Mouse (Mus musculus) midbrain, embryonic 11.5 days (tissue): ENCODE measurements around the gene Idh3b. TPM values are rescaled to one million over a fixed set of nuclear protein-coding genes. Genes with fewer than 3 reads are reported as not detected.

Experiments
- ATAC-seq: fragments of 200-750 bp; cut with Nextera tagmentation; 2 replicates; pipeline ENCODE4 v1.8.0; 2017; ENCODE audit warnings: moderate TSS enrichment, moderate library complexity; ENCODE audit not compliant: low FRiP score
- DNase-seq: peaks from one replicate; pipeline ENCODE4 v3.0.0; 2015; ENCODE audit warnings: low spot score; ENCODE audit errors: missing footprints
- H3K27ac ChIP-seq: fragments of 300-500 bp; sonication (generic); 2 replicates; pipeline ENCODE4 v1.5.1; 2014; ENCODE audit warnings: low read depth, low read length
- H3K27me3 ChIP-seq: fragments of 300-500 bp; sonication (generic); 2 replicates; pipeline ENCODE4 v1.6.1; 2014; ENCODE audit warnings: mild to moderate bottlenecking, low read length, moderate library complexity, mixed read lengths; ENCODE audit not compliant: control insufficient read depth, insufficient read depth
- H3K36me3 ChIP-seq: fragments of 300-500 bp; sonication (generic); 2 replicates; pipeline ENCODE4 v1.6.1; 2014; ENCODE audit warnings: mild to moderate bottlenecking, low read length, moderate library complexity, mixed read lengths; ENCODE audit not compliant: control insufficient read depth, insufficient read depth
- H3K4me1 ChIP-seq: fragments of 300-500 bp; sonication (generic); 2 replicates; pipeline ENCODE4 v1.6.1; 2014; ENCODE audit warnings: low read length; ENCODE audit not compliant: control insufficient read depth, insufficient read depth
- H3K4me2 ChIP-seq: fragments of 300-500 bp; sonication (generic); 2 replicates; pipeline ENCODE4 v1.6.1; 2014; ENCODE audit warnings: mild to moderate bottlenecking, moderate library complexity
- H3K4me3 ChIP-seq: fragments of 300-500 bp; sonication (generic); 2 replicates; pipeline ENCODE4 v1.5.1; 2014; ENCODE audit warnings: low read depth, low read length
- H3K9ac ChIP-seq: fragments of 300-500 bp; sonication (generic); 2 replicates; pipeline ENCODE4 v1.6.1; 2014; ENCODE audit warnings: low read length
- H3K9me3 ChIP-seq: fragments of 300-500 bp; sonication (generic); 2 replicates; pipeline ENCODE4 v1.6.1; 2016; ENCODE audit warnings: low read length; ENCODE audit not compliant: control insufficient read depth
- WGBS: fragments of 180-500 bp; shearing (Covaris S2); extraction: QIAGEN DNeasy Blood & Tissue Kit; methylation state at CpG from one replicate; pipeline ENCODE4 v1.1.7; 2014; 5-methylcytosine and 5-hydroxymethylcytosine counted together
- polyA plus RNA-seq: library from polyadenylated mRNA; unstranded; fragments of >200 nt; fragmentation: Nextera tagmentation; extraction: Ambion mirVana; gene quantifications from 2 replicates; pipeline ENCODE4 v1.2.1, GENCODE M21; 2014

Gene Idh3b
- polyA plus RNA-seq, 1 experiment from 2014 or later: 150 TPM

- peak overlapping the region; percentile 83 for H3K4me3 ChIP-seq
- H3K36me3 ChIP-seq: no peaks in the 10 kb centered on the region; the same call in 1 of the 2 replicates
- H3K4me2 ChIP-seq: peak overlapping the region; percentile 56
- H3K27ac ChIP-seq: no peak overlapping the region
- DNase-seq: no peak
- peak overlapping the region; percentile 84 for H3K9ac ChIP-seq
- 11% methylated on average over 20 of the region's 20 CpGs for WGBS
- peaks cover 5% of the 10 kb centered on the region for H3K27me3 ChIP-seq
- no peaks in the 10 kb centered on the region for H3K9me3 ChIP-seq
- H3K4me1 ChIP-seq: peaks cover 24% of the 10 kb centered on the region
- ATAC-seq: no peak; the same call in 1 of the 2 replicates
These were observed 10.0 kb upstream of the Idh3b start for GRCm38 (mm10) chr2:130294218-130294935.

GRCm38 (mm10) chr2:130293486-130293885 lies 9.1 kb upstream of the Idh3b start:
- DNase-seq (peak; percentile 88), ATAC-seq (peak; percentile 53)
- Histone ChIP-seq H3K27ac (no peak overlapping the region), H3K9me3 (no peaks in the 10 kb centered on the region), H3K9ac (no peak overlapping the region), H3K36me3 (no peaks in the 10 kb centered on the region; the same call in 1 of the 2 replicates), H3K4me3 (no peak overlapping the region), H3K27me3 (peaks cover 5% of the 10 kb centered on the region), H3K4me2 (no peak overlapping the region; the same call in 1 of the 2 replicates), H3K4me1 (peaks cover 24% of the 10 kb centered on the region)
- WGBS: 6% methylated on average over 4 of the region's 4 CpGs

GRCm38 (mm10) chr2:130293009-130293408 lies 8.7 kb upstream of the Idh3b start:
- 44% methylated on average over 3 of the region's 3 CpGs for WGBS
- H3K27me3 ChIP-seq: peaks cover 5% of the 10 kb centered on the region
- no peak for ATAC-seq

GRCm38 (mm10) chr2:130291434-130291833 lies 7.1 kb upstream of the Idh3b start:
- Histone ChIP-seq H3K9me3 (no peaks in the 10 kb centered on the region), H3K4me3 (no peak overlapping the region), H3K27me3 (peaks cover under 1% of the 10 kb centered on the region; the same call in 1 of the 2 replicates), H3K4me1 (peaks cover 16% of the 10 kb centered on the region), H3K27ac (no peak overlapping the region), H3K36me3 (no peaks in the 10 kb centered on the region), H3K4me2 (no peak overlapping the region), H3K9ac (no peak overlapping the region)
- DNase-seq (peak; percentile 93), ATAC-seq (no peak)
- WGBS: 24% methylated on average over 8 of the region's 8 CpGs

More at GRCm38 (mm10) chr2:130293009-130293408, 8.7 kb upstream of the Idh3b start:
- DNase-seq: peak; percentile 53
- H3K36me3 ChIP-seq: no peaks in the 10 kb centered on the region
- no peak overlapping the region for H3K27ac ChIP-seq
- peaks cover 24% of the 10 kb centered on the region for H3K4me1 ChIP-seq
- H3K4me2 ChIP-seq: no peak overlapping the region
- no peak overlapping the region for H3K9ac ChIP-seq
- H3K9me3 ChIP-seq: no peaks in the 10 kb centered on the region
- H3K4me3 ChIP-seq: no peak overlapping the region

- DNase-seq (no peak), ATAC-seq (no peak)
- Histone ChIP-seq H3K27me3 (no peaks in the 10 kb centered on the region; the same call in 1 of the 2 replicates), H3K4me1 (peaks cover 12% of the 10 kb centered on the region), H3K4me2 (no peak overlapping the region), H3K4me3 (no peak overlapping the region), H3K27ac (no peak overlapping the region), H3K36me3 (no peaks in the 10 kb centered on the region), H3K9ac (no peak overlapping the region), H3K9me3 (no peaks in the 10 kb centered on the region)
- 68% methylated on average over 4 of the region's 4 CpGs for WGBS
These were observed 4.7 kb upstream of the Idh3b start for GRCm38 (mm10) chr2:130289086-130289485.

- H3K9me3 ChIP-seq: no peaks in the 10 kb centered on the region
- H3K27me3 ChIP-seq: no peaks in the 10 kb centered on the region
- H3K27ac ChIP-seq: no peak overlapping the region
- H3K9ac ChIP-seq: no peak overlapping the region
- DNase-seq: no peak
- ATAC-seq: no peak
- H3K36me3 ChIP-seq: peaks cover 30% of the 10 kb centered on the region
- H3K4me3 ChIP-seq: no peak overlapping the region
- no peak overlapping the region for H3K4me2 ChIP-seq
- 83% methylated on average over 4 of the region's 4 CpGs for WGBS
- H3K4me1 ChIP-seq: peaks cover 15% of the 10 kb centered on the region
These were observed 3.5 kb downstream of the Idh3b start for GRCm38 (mm10) chr2:130280818-130281217.

- Histone ChIP-seq H3K36me3 (peaks cover 36% of the 10 kb centered on the region), H3K27me3 (no peaks in the 10 kb centered on the region), H3K4me1 (peaks cover 21% of the 10 kb centered on the region), H3K27ac (no peak overlapping the region), H3K4me3 (no peak overlapping the region), H3K9ac (no peak overlapping the region), H3K4me2 (no peak overlapping the region), H3K9me3 (no peaks in the 10 kb centered on the region)
- WGBS: 71% methylated on average over 7 of the region's 7 CpGs
- DNase-seq (no peak), ATAC-seq (no peak)
These were observed 4.1 kb downstream of the Idh3b start for GRCm38 (mm10) chr2:130280224-130280623.

- H3K9ac ChIP-seq: no peak overlapping the region
- H3K27me3 ChIP-seq: no peaks in the 10 kb centered on the region
- no peak for ATAC-seq
- no peak overlapping the region for H3K4me3 ChIP-seq
- H3K36me3 ChIP-seq: peaks cover 36% of the 10 kb centered on the region
- 43% methylated on average over 8 of the region's 8 CpGs for WGBS
- no peaks in the 10 kb centered on the region for H3K9me3 ChIP-seq
- H3K4me2 ChIP-seq: no peak overlapping the region
- H3K27ac ChIP-seq: no peak overlapping the region
- peaks cover 21% of the 10 kb centered on the region for H3K4me1 ChIP-seq
- peak; percentile 87 for DNase-seq
These were observed 4.7 kb downstream of the Idh3b start for GRCm38 (mm10) chr2:130279600-130280091.

GRCm38 (mm10) chr2:130275649-130276048 lies 8.7 kb downstream of the Idh3b start:
- peak overlapping the region; percentile 96; the same call in 1 of the 2 replicates for H3K9ac ChIP-seq
- ATAC-seq: no peak
- no peaks in the 10 kb centered on the region for H3K27me3 ChIP-seq
- WGBS: 45% methylated on average over 6 of the region's 6 CpGs
- peak; percentile 97 for DNase-seq
- peaks cover 36% of the 10 kb centered on the region for H3K36me3 ChIP-seq
- H3K4me1 ChIP-seq: peaks cover 20% of the 10 kb centered on the region
- peak overlapping the region; percentile 90 for H3K4me2 ChIP-seq
- H3K9me3 ChIP-seq: no peaks in the 10 kb centered on the region
- H3K4me3 ChIP-seq: peak overlapping the region; percentile 91
- no peak overlapping the region for H3K27ac ChIP-seq
